Mouse (Mus musculus) bone marrow, adult 2 months (tissue): ENCODE data around the gene Fbxo28. TPM values are rescaled to one million over a fixed set of nuclear protein-coding genes. Genes with fewer than 3 reads are reported as not detected.
A peak's percentile ranks its signal among the peaks of the same experiment; 100 is the strongest.

Experiments used
- H3K27ac ChIP-seq: fragments of 200-500 bp; 2 replicates; pipeline ENCODE4 v1.5.1; 2012; ENCODE audit warnings: low read depth, mild to moderate bottlenecking, control low read depth, inconsistent platforms, low read length; ENCODE audit not compliant: control insufficient read depth, poor library complexity, insufficient read depth
- H3K4me1 ChIP-seq: fragments of 200-500 bp; 2 replicates; pipeline ENCODE4 v1.6.1; 2011; ENCODE audit warnings: low read length; ENCODE audit not compliant: control insufficient read depth, insufficient read depth
- H3K4me3 ChIP-seq: fragments of 200-500 bp; replicated peaks from 2 replicates; pipeline ENCODE3; 2011; ENCODE audit warnings: mild to moderate bottlenecking, low read depth, low read length, control low read depth; ENCODE audit not compliant: control insufficient read depth
- CTCF ChIP-seq: fragments of 200-500 bp; IDR thresholded peaks from 2 replicates; pipeline ENCODE4 v1.5.1; 2011; ENCODE audit warnings: low read length, control low read depth; ENCODE audit not compliant: control insufficient read depth, insufficient read depth
- POLR2A ChIP-seq: fragments of 200-500 bp; IDR thresholded peaks from 2 replicates; pipeline ENCODE4 v1.6.1; 2011; ENCODE audit warnings: low read depth, mild to moderate bottlenecking, control low read depth, low read length, borderline replicate concordance; ENCODE audit not compliant: control insufficient read depth
- WGBS: fragments of 180-500 bp; shearing (Covaris S2); methylation state at CpG from one replicate; pipeline ENCODE4 v1.1.7; 2018; 5-methylcytosine and 5-hydroxymethylcytosine counted together
- polyA plus RNA-seq: library from polyadenylated mRNA; stranded (reverse); fragments of >200 nt; gene quantifications from 2 replicates; pipeline ENCODE4 v1.2.4, GENCODE M21; 2011; ENCODE audit warnings: low replicate concordance; ENCODE audit not compliant: missing spikeins, insufficient read depth, insufficient read length

Fbxo28 gene
- polyA plus RNA-seq, 1 experiment, result 8.6 TPM

DNA sequence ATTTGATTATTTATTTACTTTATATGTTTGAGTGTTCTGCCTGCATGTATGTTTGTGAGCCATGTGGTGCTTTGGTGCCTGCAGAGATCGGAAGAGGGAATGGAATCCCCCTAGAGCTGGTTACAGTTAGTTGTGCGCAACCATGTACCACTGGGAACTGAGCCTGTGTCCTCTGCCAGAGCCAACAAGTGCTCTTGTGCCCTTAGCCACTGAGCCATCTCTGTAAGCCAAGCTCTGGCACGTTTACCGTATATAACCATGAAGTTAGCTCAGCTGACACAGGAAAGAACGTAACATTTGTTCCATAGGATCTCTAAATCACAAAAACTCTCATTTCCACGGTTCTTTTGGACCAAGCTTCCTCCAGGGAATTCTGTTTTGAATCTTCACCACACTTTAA, 61.4 kb downstream of the Fbxo28 start:
- no peak overlapping the region for H3K4me3 ChIP-seq
- no peak for TF ChIP-seq CTCF
- no peak for TF ChIP-seq POLR2A
- peaks cover 6% of the 10 kb centered on the region for H3K4me1 ChIP-seq
- WGBS, result 90% methylated on average over 6 of the region's 6 CpGs
- no peak overlapping the region for H3K27ac ChIP-seq

- Histone ChIP-seq H3K4me3 (no peak overlapping the region), H3K27ac (no peak overlapping the region), H3K4me1 (peaks cover 6% of the 10 kb centered on the region)
- TF ChIP-seq POLR2A (no peak), CTCF (no peak)
- WGBS, result 79% methylated on average over 4 of the region's 4 CpGs
These were observed 62.0 kb downstream of the Fbxo28 start for GRCm38 (mm10) chr1:182279436-182279835.

- TF ChIP-seq CTCF, result no peak
- no peak for TF ChIP-seq POLR2A
- 58% methylated on average over 6 of the region's 6 CpGs for WGBS
- Histone ChIP-seq H3K4me1 (peaks cover 3% of the 10 kb centered on the region; the same call in 1 of the 2 replicates), H3K4me3 (no peak overlapping the region), H3K27ac (no peak overlapping the region)
These were observed 66.3 kb downstream of the Fbxo28 start for GRCm38 (mm10) chr1:182275109-182275508.

- WGBS, result 49% methylated on average over 5 of the region's 5 CpGs
- H3K4me3 ChIP-seq, result peak overlapping the region; percentile 12
- TF ChIP-seq CTCF, result no peak
- no peak for TF ChIP-seq POLR2A
- peaks cover 1% of the 10 kb centered on the region; the same call in 1 of the 2 replicates for H3K4me1 ChIP-seq
- H3K27ac ChIP-seq, result peak overlapping the region; percentile 74
These were observed 69.8 kb downstream of the Fbxo28 start for GRCm38 (mm10) chr1:182271632-182272031.

DNA sequence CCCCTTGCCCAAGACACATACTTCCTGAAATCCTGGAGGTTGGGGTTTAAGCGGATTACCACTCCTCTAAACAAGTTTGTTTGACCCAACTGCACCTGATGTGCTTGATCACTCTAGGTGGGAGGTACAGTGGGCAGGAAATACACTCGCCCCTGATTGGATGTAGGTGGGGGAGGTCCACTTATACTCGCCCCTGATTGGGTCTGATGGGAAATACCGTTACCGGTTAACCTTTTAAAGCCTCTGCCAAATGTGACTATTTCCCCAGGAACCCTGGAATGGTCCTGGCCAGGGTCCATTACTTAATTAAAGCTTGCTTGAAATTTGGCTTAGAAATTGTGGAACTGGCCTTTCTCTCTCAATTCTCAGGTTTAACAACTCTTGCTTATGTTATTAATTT, 70.3 kb downstream of the Fbxo28 start:
- WGBS, result 73% methylated on average over 5 of the region's 5 CpGs
- no peak for TF ChIP-seq CTCF
- TF ChIP-seq POLR2A, result no peak
- Histone ChIP-seq H3K4me1 (peaks cover 1% of the 10 kb centered on the region; the same call in 1 of the 2 replicates), H3K27ac (peak overlapping the region; percentile 74), H3K4me3 (no peak overlapping the region)

GRCm38 (mm10) chr1:182268317-182268716, 73.1 kb downstream of the Fbxo28 start:
- TF ChIP-seq POLR2A (no peak), CTCF (no peak)

DNA sequence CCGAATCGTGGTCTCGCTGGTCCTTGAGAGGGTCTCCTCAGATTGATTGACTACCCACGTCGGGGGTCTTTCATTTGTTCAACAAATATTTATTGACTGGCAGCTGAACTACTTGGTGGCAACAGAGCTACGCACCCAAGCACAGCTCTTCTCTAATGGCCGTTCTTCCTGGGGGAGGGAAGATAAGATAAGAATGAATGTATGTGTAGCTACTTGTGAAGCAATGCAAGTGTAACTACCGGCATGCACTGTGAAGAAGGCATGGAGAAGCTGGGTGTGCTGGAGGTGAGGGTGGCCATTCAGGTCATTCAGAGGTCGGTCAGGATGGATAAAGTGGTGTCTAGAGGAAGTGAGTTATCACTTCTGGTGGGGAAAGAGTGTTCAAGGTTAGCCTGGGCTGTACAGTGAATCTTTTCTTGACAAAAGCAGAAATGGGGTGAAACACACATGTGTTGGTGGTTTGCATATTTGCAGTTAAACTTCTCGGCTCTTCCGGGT, 75.4 kb downstream of the Fbxo28 start:
- TF ChIP-seq POLR2A (no peak), CTCF (no peak)
- no peak overlapping the region for H3K4me3 ChIP-seq
- 82% methylated on average over 11 of the region's 11 CpGs for WGBS
- peaks cover under 1% of the 10 kb centered on the region; the same call in 1 of the 2 replicates for H3K4me1 ChIP-seq
- H3K27ac ChIP-seq, result no peak overlapping the region

More at GRCm38 (mm10) chr1:182268317-182268716, 73.1 kb downstream of the Fbxo28 start:
- WGBS, result 81% methylated on average over 4 of the region's 4 CpGs
- Histone ChIP-seq H3K27ac (no peak overlapping the region), H3K4me1 (peaks cover 1% of the 10 kb centered on the region; the same call in 1 of the 2 replicates), H3K4me3 (no peak overlapping the region)

Other genes starting within 250 kb of the Fbxo28 start
- gene Srp9, start 216.9 kb downstream of the Fbxo28 start, polyA plus RNA-seq, result 69.5 and 72.7 TPM in 2 replicates
- not detected in 2 replicates for gene Vmn1r1, start 177.1 kb downstream of the Fbxo28 start, polyA plus RNA-seq
- 31.0 and 74.3 TPM in 2 replicates for gene Degs1, start 58.8 kb downstream of the Fbxo28 start, polyA plus RNA-seq
- 4.0 and 5.4 TPM in 2 replicates for gene Trp53bp2, start 67.5 kb upstream of the Fbxo28 start, polyA plus RNA-seq
- gene Capn2, start 176.0 kb upstream of the Fbxo28 start, polyA plus RNA-seq, result 12.2 and 30.1 TPM in 2 replicates
- gene Capn8, start 223.4 kb upstream of the Fbxo28 start, polyA plus RNA-seq, result not detected in 2 replicates